Mouse (Mus musculus) embryonic fibroblast, embryonic 13.5 days (primary cell): Measurements from ENCODE around the gene Arrb1.

Experiments used
- CTCF ChIP-seq: IDR thresholded peaks from 2 replicates; pipeline ENCODE4 v1.5.1; 2011; ENCODE audit warnings: mild to moderate bottlenecking, control low read depth, low read length, moderate library complexity, borderline replicate concordance; ENCODE audit not compliant: insufficient read depth
- POLR2A ChIP-seq: IDR thresholded peaks from 2 replicates; pipeline ENCODE4 v1.6.1; 2011; ENCODE audit warnings: low read depth, mild to moderate bottlenecking, control low read depth, low read length, moderate library complexity

DNA sequence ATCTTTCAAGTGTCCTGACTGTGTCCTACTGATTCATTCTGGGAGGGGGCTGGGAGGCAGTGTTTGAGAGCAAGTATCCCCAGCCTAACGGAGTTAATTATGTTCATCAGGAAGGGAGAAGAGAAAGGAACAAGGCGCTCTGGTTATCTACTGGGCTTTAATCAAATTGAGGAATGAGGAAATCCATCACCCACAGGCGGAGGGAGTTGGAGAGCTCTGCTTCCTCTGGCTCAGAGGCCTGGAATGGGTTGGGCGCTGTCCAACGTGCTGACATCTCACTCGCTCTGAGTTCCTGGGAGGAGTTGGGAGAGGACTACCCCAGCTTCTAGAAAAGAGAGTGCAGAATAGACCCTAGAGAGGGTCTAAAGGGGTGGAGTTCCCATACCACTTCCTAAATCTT is 113.4 kb downstream of the Arrb1 start:
- TF ChIP-seq CTCF (no peak), POLR2A (no peak)
